Mouse (Mus musculus): ENCODE data around the gene Cmip.

The Cmip gene

DNA sequence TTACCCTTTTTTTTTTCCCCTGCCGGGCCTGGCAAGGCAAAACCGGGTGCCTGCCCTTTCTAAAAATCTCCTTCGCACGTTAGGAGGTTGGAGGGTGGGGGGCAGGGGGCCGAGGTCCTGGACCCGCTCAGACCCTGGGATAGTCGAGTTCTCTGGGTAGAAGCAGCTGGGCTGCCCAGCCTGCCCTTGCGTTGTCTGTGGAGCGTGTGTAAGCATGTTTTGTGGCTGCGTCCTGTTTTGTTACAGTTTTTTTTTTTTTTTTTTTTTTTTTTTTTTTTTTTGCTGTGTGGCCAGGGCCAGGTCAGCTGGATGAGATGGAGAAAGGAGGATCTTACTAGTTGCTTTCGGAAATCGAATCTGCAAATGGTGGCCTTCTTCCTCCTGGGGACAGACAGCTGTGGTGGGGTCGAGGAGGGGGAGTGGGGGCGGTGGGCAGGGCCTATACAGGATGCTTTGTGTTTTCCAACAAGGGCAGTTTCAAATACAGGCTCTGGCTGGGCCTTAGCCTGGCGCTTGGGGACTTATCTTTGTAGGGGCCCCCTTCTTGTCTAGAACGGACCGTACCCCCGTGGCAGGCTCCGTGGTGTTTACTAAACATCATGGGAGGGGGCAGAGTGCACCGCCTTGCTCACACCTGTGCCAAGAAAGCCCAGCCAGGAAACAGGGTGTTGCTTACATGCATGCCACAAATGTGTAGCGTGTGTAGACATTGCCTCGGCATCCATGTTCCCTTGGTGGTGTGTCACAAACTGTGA lies 1.1 kb downstream of the Cmip start:
- peak; percentile 17 to 25 for DNase-seq

DNA sequence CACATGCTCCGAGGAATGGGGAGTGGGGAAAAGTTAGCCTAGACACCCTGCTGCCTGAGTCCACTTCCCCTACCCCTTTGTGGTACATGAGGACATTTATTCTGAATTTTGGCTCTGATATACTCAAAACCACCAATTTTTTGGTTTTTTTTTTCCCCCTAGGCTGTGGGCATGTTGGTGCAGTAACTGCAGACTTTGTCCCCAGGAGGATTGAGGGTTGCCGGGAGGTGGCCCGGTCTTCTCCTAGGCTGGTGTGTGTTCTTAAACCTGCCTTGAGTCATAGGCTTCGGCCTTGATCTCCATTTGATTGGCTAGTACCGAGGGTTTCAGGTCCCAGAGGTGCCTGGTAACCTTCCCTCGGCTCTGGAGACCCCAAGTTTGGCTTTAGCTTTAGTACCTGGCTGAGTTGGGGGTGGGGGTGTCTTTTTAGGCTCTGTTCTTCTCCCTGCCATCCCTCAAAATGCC lies 1.7 kb downstream of the Cmip start:
- DNase-seq, result no peak

DNA sequence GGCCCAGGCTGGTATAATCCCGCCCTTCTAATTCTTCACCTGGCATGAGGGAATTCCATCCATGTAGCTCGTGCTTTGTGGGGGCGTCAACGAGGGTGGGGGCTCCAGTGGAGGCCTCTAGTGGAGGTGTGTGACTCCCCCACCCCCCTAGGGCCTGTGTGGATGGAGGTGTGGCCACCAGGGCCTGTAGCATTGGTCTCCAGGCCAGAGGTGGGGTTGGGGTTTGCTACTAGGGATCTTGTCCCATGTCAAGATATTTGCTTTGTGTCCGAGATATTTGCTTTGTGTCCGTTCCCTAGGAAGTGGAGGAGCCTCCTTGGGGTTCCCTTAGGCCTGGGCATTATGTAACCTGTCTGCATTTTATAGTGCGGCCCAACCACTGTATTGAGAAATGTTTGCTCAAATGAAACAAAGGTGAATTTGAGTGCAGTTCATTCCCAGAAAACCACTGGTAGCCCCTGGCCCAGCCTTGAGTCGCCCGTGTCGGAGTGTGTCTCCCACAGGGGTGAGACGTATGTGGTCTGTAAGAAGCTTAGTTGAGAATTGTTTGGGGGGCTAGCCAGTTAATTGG lies 2.7 kb downstream of the Cmip start:
- DNase-seq, result peak in 1 of 2 experiments; percentile 18

DNA sequence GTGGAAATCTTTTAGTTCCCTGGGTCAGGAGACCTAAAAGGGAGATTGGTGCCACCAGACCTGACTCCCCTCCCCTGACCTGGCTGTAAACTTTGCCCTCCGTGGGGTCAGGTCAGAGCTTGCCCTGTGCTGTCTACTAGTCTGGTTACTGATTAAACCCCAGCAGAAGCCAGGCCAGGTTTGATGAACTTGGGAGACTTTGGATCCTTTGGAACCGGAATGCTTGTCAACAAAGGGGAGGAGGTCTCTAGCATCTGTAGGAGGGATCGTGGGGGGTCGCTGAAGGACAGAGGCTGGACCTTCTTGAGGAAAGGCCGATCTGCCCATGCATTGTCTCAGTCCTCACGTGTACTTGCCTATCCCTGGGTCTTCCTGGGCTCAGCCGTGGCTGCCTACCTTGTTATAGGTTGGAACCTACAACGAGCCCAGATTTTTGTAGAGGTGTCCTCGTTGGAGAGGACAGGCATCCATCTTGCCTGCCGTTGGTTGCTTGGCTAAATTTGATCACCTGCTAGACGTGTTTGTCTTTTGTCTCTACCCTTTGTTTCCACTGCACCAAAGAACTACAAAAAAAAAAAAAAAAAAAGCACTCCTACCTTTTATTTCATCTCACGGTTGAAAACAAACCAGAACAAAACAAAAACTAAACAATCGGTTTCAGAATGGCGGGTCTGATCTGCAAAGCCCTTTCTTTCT lies 3.5 kb downstream of the Cmip start:
- no peak for DNase-seq

DNA sequence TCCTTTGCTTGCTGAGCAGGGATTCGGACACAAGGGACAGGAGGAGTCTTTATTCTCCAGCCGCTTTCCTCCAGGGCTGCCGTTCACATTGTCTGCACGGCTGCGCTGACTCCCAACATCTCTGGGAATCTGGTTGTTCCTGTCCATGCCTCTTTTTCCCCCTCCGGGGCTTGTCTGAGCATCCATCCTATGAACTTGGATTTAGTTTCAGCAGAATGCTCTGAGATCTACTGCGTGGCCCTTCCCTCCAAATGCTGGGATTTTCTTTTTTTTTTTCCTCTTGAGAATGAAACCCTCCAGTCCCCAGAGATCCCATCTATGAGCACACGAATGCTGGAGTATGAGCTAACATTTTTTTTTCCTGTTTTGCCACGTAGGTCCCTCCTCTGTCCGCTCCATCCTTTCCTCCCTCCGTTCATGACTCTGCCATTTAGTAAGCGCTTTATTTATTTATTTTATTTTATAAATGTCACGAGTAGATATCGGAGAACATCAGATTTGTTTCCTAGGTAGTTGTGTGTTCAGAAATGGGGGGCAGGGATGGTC lies 4.1 kb downstream of the Cmip start:
- no peak for DNase-seq

DNA sequence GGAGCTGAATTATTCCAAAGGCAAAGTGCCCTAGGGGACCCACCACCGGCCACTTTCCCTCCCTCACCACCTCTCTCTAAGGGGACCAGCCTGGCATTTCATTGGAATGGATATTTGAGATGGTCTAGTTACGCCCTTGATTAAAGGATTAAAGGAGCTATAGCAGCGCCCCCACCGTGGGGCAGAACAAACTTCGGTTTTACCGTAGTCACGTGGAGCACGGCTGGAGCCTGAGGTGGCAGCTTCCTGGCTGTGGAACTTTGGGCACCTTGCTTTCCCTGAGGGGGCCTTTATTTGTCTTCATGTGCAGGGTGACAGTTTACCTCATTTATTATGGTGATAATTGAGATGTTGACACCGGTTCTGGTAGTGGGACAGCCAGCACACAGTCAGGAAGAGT lies 4.8 kb downstream of the Cmip start:
- no peak for DNase-seq

DNA sequence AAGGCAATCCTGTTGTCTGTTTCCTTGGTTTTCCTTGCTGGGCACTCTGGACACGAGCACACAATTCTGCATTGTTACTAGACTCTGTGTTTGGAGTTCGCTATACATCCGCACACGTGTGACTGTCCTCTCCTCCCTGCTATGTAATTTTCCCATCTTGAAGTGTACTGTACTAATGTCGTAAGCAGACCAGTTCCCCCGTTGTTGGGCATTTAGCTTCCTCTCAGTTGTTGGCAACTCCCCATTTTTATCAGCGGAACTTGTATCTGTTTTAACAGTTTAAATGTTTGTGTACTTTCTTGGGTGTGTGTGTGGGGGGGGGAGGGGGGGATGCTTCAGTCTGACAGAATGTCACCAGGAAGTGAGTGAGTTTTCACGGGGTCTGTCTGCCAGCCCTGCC lies 5.8 kb downstream of the Cmip start:
- no peak for DNase-seq

DNA sequence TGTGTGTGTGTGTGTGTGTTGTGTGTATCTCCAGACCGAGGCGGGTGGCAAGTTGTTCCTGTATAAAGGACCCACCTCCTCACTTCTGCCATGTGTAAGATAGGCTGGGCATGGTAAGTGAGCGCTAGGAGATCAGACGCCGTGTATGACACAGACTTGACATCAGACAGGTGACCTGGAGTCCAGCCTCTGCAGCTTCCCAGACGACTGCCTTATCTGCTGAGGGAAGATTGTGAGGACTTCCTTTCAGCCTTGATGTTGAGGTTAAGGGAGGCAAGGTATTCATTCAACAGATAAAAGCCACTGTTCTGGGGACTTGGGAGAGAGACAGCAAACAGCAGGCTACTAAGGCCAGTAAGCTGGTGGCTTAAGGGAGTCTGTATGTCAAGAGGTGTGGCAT lies 6.6 kb downstream of the Cmip start:
- no peak for DNase-seq

DNA sequence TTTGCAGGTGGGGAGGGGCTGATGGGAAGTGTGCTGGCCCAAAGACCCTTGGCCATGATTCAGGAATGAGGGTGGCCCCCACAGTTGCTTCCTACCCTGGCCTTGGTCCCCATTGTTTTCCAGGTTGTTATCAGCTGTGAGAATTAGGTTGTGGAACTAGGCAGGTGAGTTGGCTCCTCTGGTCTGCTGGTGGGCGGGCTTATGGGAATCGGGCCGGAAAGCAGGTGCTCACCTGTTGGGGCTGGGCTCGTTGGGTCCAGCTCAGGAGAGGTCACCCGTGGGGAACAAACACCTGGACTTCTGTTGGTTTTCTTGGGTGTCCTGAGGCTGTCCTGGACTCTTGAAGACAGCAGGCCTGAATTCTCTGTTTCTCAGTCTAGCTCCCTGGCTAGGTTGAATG lies 8.2 kb downstream of the Cmip start:
- DNase-seq, result no peak

DNA sequence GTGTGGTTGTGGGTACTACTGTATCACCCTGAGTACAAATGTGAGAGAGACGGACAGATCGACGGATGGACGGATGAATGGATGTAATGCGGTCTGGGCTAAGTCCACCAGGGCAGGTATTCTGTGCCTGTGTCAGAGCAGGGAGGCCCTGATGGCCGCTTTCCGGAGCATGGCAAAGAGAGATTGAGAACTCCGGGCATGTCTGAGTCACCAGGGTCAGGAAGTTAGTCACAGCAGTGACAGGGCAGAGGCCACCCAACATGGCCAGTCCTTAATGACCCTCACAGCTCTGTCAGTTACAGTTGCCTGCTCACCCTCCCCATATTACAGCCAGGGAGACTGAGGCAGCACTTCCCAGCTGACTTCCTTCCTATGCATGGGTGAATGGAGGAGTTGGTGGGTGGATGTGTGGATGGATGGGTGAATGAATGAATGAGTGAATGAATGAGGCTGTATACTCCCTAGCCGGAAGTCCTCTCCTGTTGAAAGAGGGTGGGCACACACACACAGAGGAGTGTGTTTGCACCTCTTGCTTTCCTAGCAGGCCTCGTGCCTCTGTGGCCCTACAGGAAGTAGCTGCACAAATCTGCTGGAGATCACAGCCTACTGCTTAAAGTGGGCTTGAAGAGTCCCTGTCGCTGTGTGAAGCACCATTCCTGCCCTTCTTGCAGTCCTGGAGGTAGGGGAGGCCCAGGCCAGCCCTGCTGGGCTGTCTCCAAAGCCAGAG lies 10.7 kb downstream of the Cmip start:
- DNase-seq, result no peak

DNA sequence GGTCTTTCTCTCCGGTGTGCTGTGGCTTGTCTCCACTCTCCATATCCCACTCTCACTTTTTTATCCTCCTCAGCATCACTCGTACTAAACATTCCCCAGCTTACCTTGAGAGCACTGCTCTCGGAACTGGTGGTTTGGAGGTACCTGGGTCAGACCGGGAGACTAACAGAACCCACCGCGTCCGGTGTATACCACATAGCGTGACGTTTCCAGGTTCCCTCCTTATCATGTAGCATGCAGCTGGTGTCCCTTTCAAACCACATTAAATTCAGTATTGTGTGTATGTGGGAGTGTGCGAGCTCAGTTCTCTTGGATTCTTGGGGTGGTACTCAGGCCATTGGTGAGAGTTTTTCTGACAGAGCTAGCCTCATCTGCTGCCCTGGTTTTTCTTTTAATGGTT lies 21.4 kb downstream of the Cmip start:
- DNase-seq, result no peak

DNA sequence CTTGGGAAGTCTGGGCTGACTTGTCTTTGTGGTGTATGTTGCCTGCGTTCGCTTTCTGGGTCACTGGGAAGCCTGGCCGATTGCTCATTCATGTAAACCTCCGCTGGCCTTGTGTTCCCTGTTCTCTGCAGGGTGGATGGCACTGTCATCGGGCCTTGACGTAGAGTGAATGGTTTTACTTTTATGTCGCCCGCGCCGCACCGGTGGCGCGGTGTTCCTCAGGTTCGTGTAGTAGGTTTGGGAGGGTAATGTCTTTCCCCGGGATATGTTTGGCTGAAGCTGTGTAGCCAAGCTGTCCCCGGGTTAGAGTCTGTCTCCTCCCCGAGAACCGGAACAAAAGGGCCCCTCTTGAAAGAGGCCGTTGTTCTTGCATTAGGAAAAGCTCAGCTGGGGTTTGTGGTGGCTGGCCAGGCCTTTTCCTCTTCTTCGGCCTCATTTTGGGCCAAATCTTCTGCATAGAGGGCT lies 21.8 kb downstream of the Cmip start:
- peak; percentile 32 to 36 for DNase-seq

DNA sequence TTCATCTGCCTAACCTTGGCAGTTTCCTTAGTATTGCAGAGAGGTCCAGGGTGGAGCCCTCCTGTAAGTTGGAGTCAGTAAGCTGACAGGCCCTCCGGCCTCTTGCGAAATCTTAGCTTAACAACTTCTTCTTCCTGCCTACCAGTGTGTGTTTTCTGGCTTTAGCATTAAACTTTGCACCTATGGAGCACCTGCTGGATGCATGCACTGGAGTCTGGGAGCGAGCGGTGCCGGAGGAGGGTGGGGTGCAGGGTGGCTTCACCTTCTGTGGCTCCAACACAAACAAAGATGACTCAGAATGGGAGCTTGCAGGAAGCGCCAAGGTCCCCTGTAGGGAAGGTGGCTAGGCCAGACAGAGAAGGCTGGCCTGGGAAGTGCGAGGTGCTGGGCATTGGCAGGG lies 23.6 kb downstream of the Cmip start:
- DNase-seq, result peak; percentile 27 to 45

DNA sequence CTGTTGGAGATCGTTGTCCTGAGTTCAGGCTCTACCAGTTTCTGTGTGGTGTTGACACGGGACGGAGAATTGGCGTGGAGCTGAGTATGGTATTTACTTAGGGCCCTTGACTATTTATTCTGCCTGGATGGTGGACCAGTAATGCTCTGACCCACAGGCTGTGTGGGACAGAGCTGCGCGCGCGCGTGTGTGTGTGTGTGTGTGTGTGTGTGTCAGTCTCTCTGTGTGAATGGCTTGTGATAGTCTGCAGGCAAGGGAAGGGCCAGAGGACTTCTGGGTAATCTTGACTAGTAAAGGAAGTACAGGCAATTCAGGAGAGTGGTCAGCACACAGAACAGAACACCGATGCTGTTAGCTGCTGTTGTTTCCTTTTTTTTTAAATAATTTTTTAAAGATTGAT lies 24.8 kb downstream of the Cmip start:
- DNase-seq, result no peak

DNA sequence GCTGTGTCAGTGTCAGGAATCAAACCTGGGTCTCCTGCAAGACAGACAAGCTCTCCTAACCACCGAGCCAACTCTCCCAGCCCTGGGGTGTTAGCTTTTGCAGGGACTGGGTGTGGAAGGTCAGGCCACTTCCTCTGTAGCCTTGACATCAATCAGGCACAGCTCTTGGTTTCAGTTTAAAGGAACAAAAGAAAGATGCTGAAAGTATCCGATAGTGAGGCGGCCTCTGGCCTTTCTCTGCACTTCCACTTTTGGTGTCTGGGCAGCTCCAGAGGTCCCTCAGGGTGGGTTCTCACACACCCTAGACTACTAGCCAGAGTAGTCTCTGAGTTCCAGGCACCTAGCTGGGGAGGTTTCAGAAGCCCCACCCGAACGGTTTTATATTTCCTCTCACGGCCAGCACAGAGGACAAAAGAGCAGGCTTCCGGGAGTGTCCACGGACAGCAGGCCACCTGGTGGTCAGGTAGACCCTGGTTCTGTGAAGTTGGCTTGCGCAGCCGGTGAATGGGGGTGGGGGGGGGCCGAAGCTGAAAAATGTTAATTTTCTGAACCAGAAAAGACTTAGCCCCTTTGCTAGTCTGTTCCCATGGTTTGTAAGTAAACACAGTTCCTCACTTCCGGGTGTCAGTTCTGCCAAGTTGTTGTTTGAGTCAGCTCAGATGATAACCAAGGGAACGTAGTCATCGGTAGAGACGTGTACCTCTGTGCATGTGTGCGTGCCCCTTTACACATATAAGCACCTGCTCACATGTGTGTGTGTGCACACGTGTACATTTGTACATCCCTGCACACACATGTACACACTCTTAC lies 25.5 kb downstream of the Cmip start:
- DNase-seq, result no peak

DNA sequence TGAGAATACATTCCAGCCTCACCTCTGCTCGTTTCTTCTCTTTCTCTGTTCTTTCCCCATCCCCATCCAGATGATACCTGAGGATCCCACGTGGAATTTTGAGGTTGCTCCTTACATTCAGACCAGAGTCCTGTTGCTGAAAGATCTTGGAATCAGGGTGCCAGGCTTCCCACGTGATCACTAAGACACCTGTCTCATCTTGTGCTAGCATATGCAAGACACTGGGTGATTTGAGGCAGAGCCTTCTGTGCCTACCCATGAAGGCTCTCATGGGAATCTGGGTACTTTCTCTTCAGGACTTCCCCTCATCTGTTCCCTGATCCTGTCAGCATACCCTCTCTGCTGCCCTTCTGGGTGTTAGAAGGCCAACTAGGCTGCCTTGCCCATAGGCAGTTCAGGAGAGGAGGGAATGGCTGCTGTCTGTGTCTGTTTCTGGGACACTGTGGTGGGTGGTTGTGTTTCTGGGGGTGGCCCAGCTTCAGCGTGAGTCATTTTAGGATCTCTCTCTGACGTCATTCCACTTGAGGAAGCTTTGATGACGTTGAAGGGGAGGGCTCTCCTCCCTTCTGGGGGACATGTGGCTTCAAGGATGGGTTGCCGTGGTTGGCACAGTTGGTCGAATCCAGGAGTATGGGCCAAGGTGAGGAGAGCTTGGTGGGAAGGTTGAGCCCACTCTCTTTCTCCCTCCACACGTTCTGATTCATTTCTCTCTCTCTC lies 28.1 kb downstream of the Cmip start:
- no peak for DNase-seq

DNA sequence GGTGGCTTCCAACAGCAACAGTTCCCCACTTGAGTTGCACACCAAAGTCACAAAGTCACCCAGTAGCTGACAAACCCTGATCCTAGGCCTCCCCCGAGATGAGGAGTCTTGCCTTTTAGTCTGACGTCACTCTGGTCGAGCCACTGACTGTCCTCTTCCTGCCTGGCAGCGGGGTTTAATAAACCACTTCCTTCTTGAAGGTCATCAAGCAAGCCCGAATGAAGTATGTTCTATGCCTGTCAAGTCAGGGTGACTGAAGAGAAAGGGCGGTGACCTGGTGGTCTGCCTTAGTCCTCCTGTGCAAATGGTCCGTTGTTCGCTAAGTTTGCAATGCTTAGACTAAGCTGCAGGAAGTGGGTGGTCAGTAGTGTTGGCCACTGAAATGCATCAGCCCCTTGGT lies 31.1 kb downstream of the Cmip start:
- no peak for DNase-seq

DNA sequence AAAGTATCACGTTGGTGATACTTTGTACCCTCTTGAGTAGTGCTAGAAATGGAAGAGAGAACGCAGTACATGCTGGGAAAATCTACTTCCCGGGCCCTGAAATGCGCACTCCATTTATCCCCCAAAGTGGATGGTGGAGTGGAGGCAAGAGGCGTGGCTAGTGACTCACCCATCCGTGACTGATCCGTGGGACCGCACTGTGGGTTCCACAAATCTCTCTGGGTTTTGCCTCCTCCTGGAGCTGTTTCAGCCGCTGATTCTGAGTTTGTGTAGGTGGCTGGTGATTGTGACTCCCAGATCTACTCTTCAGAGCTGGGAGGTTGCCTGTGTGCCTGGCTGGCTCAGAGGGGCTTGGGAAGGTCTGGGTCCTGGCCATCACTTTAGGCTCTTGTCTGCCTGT lies 32.2 kb downstream of the Cmip start:
- no peak for DNase-seq

DNA sequence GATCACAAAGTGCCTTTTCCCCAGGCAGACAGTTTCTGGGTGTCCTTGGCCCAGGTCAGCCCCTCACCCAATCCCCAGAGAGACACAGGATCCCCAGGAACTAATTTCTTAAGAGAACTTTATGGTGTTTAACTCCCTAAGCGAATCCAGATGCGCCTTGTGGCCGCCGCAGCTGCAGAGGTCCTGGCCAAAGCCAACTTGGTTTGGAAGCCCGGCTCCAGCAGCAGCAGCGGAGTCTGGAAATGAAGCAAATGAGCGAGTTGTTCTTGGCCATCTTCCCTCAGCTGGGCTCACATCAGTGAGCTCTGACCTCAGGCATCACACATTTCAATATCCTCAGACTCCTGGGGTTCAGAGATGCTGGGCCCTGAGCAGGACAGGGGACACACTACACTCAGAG lies 33.6 kb downstream of the Cmip start:
- no peak for DNase-seq

DNA sequence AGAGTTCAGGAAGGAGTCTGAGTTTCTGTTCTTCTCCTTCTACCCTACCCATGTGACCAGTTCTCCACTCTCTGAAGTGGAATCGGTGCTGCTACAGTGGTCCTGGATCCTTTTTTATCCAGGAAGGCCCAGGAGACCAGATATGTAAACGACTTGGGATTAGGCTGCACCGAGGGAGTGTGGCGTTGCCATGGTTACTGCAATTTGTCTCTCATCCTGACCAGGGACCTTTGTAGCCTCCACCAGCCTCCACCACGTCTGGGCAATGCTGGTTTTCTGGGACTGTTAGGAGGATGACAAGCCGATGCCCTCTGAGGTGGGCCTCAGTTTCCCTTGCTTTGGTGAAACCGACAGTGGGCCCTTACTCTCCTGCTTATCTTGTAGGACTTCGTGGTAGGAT lies 35.4 kb downstream of the Cmip start:
- DNase-seq, result no peak

DNA sequence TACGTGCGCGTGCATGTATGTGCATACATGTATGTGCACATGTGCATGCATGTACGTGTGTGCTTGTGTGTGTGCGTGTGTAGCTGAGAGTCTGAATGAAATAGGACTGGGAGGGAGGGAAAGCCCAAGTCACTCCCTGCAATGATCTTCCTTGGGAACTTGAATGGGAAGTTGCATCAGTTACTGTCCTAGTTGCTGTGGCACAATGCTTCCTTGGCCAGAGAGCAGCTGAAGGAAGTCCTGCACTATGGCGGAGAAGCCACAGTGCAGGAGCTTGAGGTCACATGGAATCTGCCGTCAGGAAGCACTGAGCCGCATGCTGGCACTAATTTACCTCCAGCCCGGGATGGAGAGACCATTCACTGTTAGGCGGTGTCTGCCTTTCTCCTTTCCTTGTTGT lies 37.9 kb downstream of the Cmip start:
- DNase-seq, result no peak

All from cerebellum, postnatal 25 days (tissue).